Mouse (Mus musculus): Measurements from ENCODE around the gene Grin1. TPM values are rescaled to one million over a fixed set of nuclear protein-coding genes. Genes with fewer than 3 reads are reported as not detected.

Gene Grin1
- polyA plus RNA-seq, 1 experiment, result 0.63 TPM

GRCm38 (mm10) chr2:25291184-25292053 lies 27.6 kb downstream of the Grin1 start:
- H3K4me3 ChIP-seq (ENCODE audit: low read depth, low read length), result peak overlapping the region; percentile 67
- H3K4me1 ChIP-seq (ENCODE audit: control insufficient read depth, insufficient read depth, insufficient read length, low read length), result peaks cover 45% of the 10 kb centered on the region
- TF ChIP-seq POLR2A (IDR thresholded peaks at IDR 0.05; ENCODE audit: low read depth, low read length), result no peak
- no peak for TF ChIP-seq CTCF (IDR thresholded peaks at IDR 0.05; ENCODE audit: extremely low read depth, insufficient read length, insufficient replicate concordance, low read depth, low read length)
- H3K27ac ChIP-seq (ENCODE audit: insufficient read depth, low read depth, low read length), result peak overlapping the region; percentile 10; the same call in 1 of the 2 replicates
- H3K27me3 ChIP-seq (ENCODE audit: control insufficient read depth, insufficient read depth, low read length), result peaks cover 10% of the 10 kb centered on the region
- H3K36me3 ChIP-seq (ENCODE audit: control insufficient read depth, insufficient read depth, low read length), result no peaks in the 10 kb centered on the region
- WGBS, result 4% methylated on average over 31 of the region's 32 CpGs

GRCm38 (mm10) chr2:25290816-25291130 lies 28.2 kb downstream of the Grin1 start:
- 1% methylated on average over 18 of the region's 18 CpGs for WGBS
- peaks cover 51% of the 10 kb centered on the region for H3K4me1 ChIP-seq (ENCODE audit: control insufficient read depth, insufficient read depth, insufficient read length, low read length)
- no peaks in the 10 kb centered on the region for H3K36me3 ChIP-seq (ENCODE audit: control insufficient read depth, insufficient read depth, low read length)
- H3K27me3 ChIP-seq (ENCODE audit: control insufficient read depth, insufficient read depth, low read length), result peaks cover 10% of the 10 kb centered on the region
- TF ChIP-seq POLR2A (IDR thresholded peaks at IDR 0.05; ENCODE audit: low read depth, low read length) (no peak), CTCF (IDR thresholded peaks at IDR 0.05; ENCODE audit: extremely low read depth, insufficient read length, insufficient replicate concordance, low read depth, low read length) (no peak)
- H3K4me3 ChIP-seq (ENCODE audit: low read depth, low read length), result peak overlapping the region; percentile 67
- H3K27ac ChIP-seq (ENCODE audit: insufficient read depth, low read depth, low read length), result peak overlapping the region; percentile 66

- no peak for TF ChIP-seq POLR2A (IDR thresholded peaks at IDR 0.05; ENCODE audit: low read depth, low read length)
- TF ChIP-seq CTCF (IDR thresholded peaks at IDR 0.05; ENCODE audit: extremely low read depth, insufficient read length, insufficient replicate concordance, low read depth, low read length), result no peak
- Histone ChIP-seq H3K27me3 (ENCODE audit: control insufficient read depth, insufficient read depth, low read length) (peaks cover 10% of the 10 kb centered on the region), H3K27ac (ENCODE audit: insufficient read depth, low read depth, low read length) (peak overlapping the region; percentile 66), H3K36me3 (ENCODE audit: control insufficient read depth, insufficient read depth, low read length) (peaks cover 2% of the 10 kb centered on the region), H3K4me3 (ENCODE audit: low read depth, low read length) (peak overlapping the region; percentile 67), H3K4me1 (ENCODE audit: control insufficient read depth, insufficient read depth, insufficient read length, low read length) (peaks cover 56% of the 10 kb centered on the region)
- 1% methylated on average over 54 of the region's 54 CpGs for WGBS
These were observed 28.7 kb downstream of the Grin1 start for GRCm38 (mm10) chr2:25290101-25290815.

GRCm38 (mm10) chr2:25289651-25290050 lies 29.3 kb downstream of the Grin1 start, which contains the start of gene Lrrc26:
Lrrc26 (plus strand) TSS chr2:25289915.
- peaks cover 8% of the 10 kb centered on the region for H3K36me3 ChIP-seq (ENCODE audit: control insufficient read depth, insufficient read depth, low read length)
- peaks cover 10% of the 10 kb centered on the region for H3K27me3 ChIP-seq (ENCODE audit: control insufficient read depth, insufficient read depth, low read length)
- TF ChIP-seq POLR2A (IDR thresholded peaks at IDR 0.05; ENCODE audit: low read depth, low read length) (0 out of 2 replicates have a peak, but pooled peaks have one; percentile 24), CTCF (IDR thresholded peaks at IDR 0.05; ENCODE audit: extremely low read depth, insufficient read length, insufficient replicate concordance, low read depth, low read length) (no peak)
- H3K4me1 ChIP-seq (ENCODE audit: control insufficient read depth, insufficient read depth, insufficient read length, low read length), result peaks cover 61% of the 10 kb centered on the region
- H3K27ac ChIP-seq (ENCODE audit: insufficient read depth, low read depth, low read length), result peak within 1 kb of the TSS; percentile 66
- peak within 1 kb of the TSS; percentile 67 for H3K4me3 ChIP-seq (ENCODE audit: low read depth, low read length)
- 6% methylated on average over 11 of the region's 11 CpGs for WGBS

- WGBS, result 74% methylated on average over 7 of the region's 7 CpGs
- peak overlapping the region; percentile 60 for H3K27ac ChIP-seq (ENCODE audit: insufficient read depth, low read depth, low read length)
- H3K27me3 ChIP-seq (ENCODE audit: control insufficient read depth, insufficient read depth, low read length), result peaks cover 10% of the 10 kb centered on the region
- H3K4me1 ChIP-seq (ENCODE audit: control insufficient read depth, insufficient read depth, insufficient read length, low read length), result peaks cover 61% of the 10 kb centered on the region
- H3K36me3 ChIP-seq (ENCODE audit: control insufficient read depth, insufficient read depth, low read length), result peaks cover 15% of the 10 kb centered on the region
- TF ChIP-seq CTCF (IDR thresholded peaks at IDR 0.05; ENCODE audit: extremely low read depth, insufficient read length, insufficient replicate concordance, low read depth, low read length) (no peak), POLR2A (IDR thresholded peaks at IDR 0.05; ENCODE audit: low read depth, low read length) (no peak)
- H3K4me3 ChIP-seq (ENCODE audit: low read depth, low read length), result no peak overlapping the region
These were observed 30.1 kb downstream of the Grin1 start for GRCm38 (mm10) chr2:25288734-25289345.

GRCm38 (mm10) chr2:25287927-25288649 lies 30.9 kb downstream of the Grin1 start, which contains the start of gene Tmem210:
Tmem210 (plus strand) TSS chr2:25288145.
- Histone ChIP-seq H3K4me1 (ENCODE audit: control insufficient read depth, insufficient read depth, insufficient read length, low read length) (peaks cover 61% of the 10 kb centered on the region), H3K36me3 (ENCODE audit: control insufficient read depth, insufficient read depth, low read length) (peaks cover 19% of the 10 kb centered on the region), H3K4me3 (ENCODE audit: low read depth, low read length) (no peak within 1 kb of the TSS), H3K27me3 (ENCODE audit: control insufficient read depth, insufficient read depth, low read length) (peaks cover 10% of the 10 kb centered on the region), H3K27ac (ENCODE audit: insufficient read depth, low read depth, low read length) (peak within 1 kb of the TSS; percentile 99)
- TF ChIP-seq POLR2A (IDR thresholded peaks at IDR 0.05; ENCODE audit: low read depth, low read length) (no peak), CTCF (IDR thresholded peaks at IDR 0.05; ENCODE audit: extremely low read depth, insufficient read length, insufficient replicate concordance, low read depth, low read length) (no peak)
- WGBS, result 49% methylated on average over 6 of the region's 6 CpGs

All from small intestine, adult 2 months (tissue).